Mouse (Mus musculus) hindbrain, embryonic 13.5 days (tissue): ENCODE data around the gene Krtap19-1. TPM values are rescaled to one million over a fixed set of nuclear protein-coding genes. Genes with fewer than 3 reads are reported as not detected.

Source experiments
- ATAC-seq: fragments of 200-750 bp; cut with Nextera tagmentation; 2 replicates; pipeline ENCODE4 v1.8.0; 2017; ENCODE audit warnings: moderate TSS enrichment; ENCODE audit not compliant: low FRiP score
- H3K27ac ChIP-seq: fragments of 300-500 bp; sonication (generic); 2 replicates; pipeline ENCODE4 v1.5.1; 2015; ENCODE audit warnings: inconsistent platforms, mild to moderate bottlenecking, moderate library complexity
- H3K27me3 ChIP-seq: fragments of 300-500 bp; sonication (generic); 2 replicates; pipeline ENCODE4 v1.6.1; 2015; ENCODE audit warnings: mild to moderate bottlenecking, inconsistent platforms
- H3K36me3 ChIP-seq: fragments of 300-500 bp; sonication (generic); 2 replicates; pipeline ENCODE4 v1.6.1; 2015; ENCODE audit warnings: mild to moderate bottlenecking, inconsistent platforms
- H3K4me1 ChIP-seq: fragments of 300-500 bp; sonication (generic); replicated peaks from 2 replicates; pipeline ENCODE4 v1.6.1; 2015; ENCODE audit warnings: inconsistent platforms
- H3K4me2 ChIP-seq: fragments of 300-500 bp; sonication (generic); 2 replicates; pipeline ENCODE4 v1.6.1; 2015; ENCODE audit warnings: inconsistent platforms, mild to moderate bottlenecking, moderate library complexity
- H3K4me3 ChIP-seq: fragments of 300-500 bp; sonication (generic); 2 replicates; pipeline ENCODE4 v1.5.1; 2015; ENCODE audit warnings: mild to moderate bottlenecking, inconsistent platforms
- H3K9ac ChIP-seq: fragments of 300-500 bp; sonication (generic); 2 replicates; pipeline ENCODE4 v1.6.1; 2015; ENCODE audit warnings: mild to moderate bottlenecking, inconsistent platforms
- H3K9me3 ChIP-seq: fragments of 300-500 bp; sonication (generic); 2 replicates; pipeline ENCODE4 v1.6.1; 2016; ENCODE audit warnings: inconsistent platforms
- WGBS: fragments of 180-500 bp; shearing (Covaris S2); methylation state at CpG from one replicate; pipeline ENCODE4 v1.1.7; 2015; 5-methylcytosine and 5-hydroxymethylcytosine counted together
- polyA plus RNA-seq: library from polyadenylated mRNA; unstranded; fragments of >200 nt; fragmentation: Nextera tagmentation; extraction: Ambion mirVana; gene quantifications from 2 replicates; pipeline ENCODE4 v1.2.1, GENCODE M21; 2015

Krtap19-1 gene
- not detected in 2 replicates for polyA plus RNA-seq

DNA sequence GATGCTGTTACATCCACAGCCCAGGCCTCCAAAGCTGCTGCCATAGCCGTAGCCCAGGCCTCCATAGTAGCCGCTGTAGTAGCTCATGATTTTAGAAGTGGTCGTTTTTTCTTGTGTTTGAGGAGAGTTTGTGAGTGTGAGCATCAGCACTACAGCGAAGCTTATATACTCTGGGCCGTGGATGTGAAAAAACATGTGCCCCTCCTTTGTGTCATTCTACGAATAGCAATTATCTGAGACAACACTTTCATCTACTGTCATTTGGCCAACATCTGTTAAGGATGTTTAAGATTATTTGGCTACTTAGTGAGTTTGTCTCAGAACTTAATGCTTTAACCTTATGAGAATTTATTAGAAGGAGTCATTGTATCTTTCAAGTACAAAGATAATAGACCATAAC lies at the start of gene Krtap19-1:
TSS of gene Krtap19-1 (minus strand) at position 101 of the 400 bp plus-strand sequence.
- no peak within 1 kb of the TSS for H3K4me3 ChIP-seq
- no peak within 1 kb of the TSS for H3K27ac ChIP-seq
- no peak within 1 kb of the TSS for H3K4me2 ChIP-seq
- WGBS: 89% methylated on average over 6 of the region's 6 CpGs
- H3K9ac ChIP-seq: no peak within 1 kb of the TSS
- H3K36me3 ChIP-seq: no peaks in the 10 kb centered on the region
- H3K27me3 ChIP-seq: no peaks in the 10 kb centered on the region
- H3K4me1 ChIP-seq: no peaks in the 10 kb centered on the region
- no peak for ATAC-seq
- no peaks in the 10 kb centered on the region for H3K9me3 ChIP-seq

DNA sequence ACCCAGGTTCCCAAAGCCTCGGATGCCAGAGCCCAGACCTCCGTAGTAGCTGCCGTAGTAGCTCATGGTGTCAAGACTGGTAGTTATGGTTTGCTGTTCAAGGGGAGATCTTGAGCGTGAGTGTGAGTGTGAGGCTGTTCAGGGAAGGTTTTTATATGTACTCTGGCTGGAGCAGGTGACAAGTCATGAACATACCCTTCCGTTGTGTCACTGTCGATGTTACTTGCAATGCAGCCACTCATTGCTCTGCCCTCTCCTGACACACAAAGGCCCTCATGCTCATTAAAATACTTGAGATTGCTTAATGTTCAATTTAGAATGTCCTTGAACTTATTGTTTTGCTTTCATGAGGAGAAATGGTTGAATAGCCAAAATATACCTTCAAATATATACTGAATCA lies 27.1 kb upstream of the Krtap19-1 start, which contains the start of gene Krtap19-5:
TSS of gene Krtap19-5 (minus strand) at position 101 of the 400 bp plus-strand sequence.
- Histone ChIP-seq H3K27ac (no peak within 1 kb of the TSS), H3K4me1 (no peaks in the 10 kb centered on the region), H3K9ac (no peak within 1 kb of the TSS), H3K27me3 (no peaks in the 10 kb centered on the region), H3K36me3 (no peaks in the 10 kb centered on the region), H3K4me2 (no peak within 1 kb of the TSS), H3K4me3 (no peak within 1 kb of the TSS), H3K9me3 (no peaks in the 10 kb centered on the region)
- ATAC-seq: no peak
- 92% methylated on average over 6 of the region's 6 CpGs for WGBS

DNA sequence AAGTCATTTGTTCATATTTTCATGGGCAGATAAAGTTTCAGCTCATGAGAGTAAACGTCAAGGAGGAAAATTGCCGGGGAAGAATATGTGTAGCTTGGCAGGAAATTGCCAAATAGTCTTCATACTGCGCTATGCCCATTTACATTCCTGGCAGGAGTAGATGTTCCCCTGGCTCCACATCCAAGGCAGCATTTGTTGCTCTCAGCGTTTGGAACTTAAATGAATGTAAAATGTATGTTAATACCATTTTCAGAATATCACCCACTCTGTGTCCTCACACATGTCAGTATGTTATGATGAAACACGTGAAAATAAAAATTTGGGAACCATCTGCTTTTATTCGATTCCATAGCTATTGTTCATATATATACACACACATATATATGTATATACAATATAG lies 17.7 kb upstream of the Krtap19-1 start:
- Histone ChIP-seq H3K4me3 (no peak overlapping the region), H3K36me3 (no peaks in the 10 kb centered on the region), H3K4me1 (no peaks in the 10 kb centered on the region), H3K27ac (no peak overlapping the region), H3K4me2 (no peak overlapping the region), H3K9ac (no peak overlapping the region), H3K27me3 (no peaks in the 10 kb centered on the region), H3K9me3 (no peaks in the 10 kb centered on the region)
- no peak for ATAC-seq
- WGBS: 95% methylated on average over 6 of the region's 6 CpGs

DNA sequence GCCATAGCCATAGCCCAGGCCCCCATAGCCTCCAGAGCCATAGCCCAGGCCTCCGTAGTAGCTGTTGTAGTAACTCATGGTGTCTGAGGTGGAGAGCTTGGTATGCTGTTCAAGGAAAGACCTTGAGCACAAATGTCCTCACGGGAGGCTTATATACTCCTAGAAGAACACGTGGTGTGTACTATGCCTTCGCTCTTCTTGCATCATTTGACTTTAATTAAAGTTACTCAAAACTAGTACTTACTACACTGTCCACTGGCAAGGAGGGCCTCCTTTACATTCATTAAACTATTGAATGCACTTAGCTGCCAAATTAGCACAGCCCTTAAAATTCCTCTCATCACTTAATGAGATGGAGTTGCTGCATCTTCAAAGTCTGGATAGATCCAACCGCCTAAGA lies 15.8 kb upstream of the Krtap19-1 start, which contains the start of gene Krtap19-4:
TSS of gene Krtap19-4 (minus strand) at position 101 of the 400 bp plus-strand sequence.
- H3K36me3 ChIP-seq: no peaks in the 10 kb centered on the region
- no peaks in the 10 kb centered on the region for H3K9me3 ChIP-seq
- no peaks in the 10 kb centered on the region for H3K27me3 ChIP-seq
- no peak within 1 kb of the TSS for H3K4me2 ChIP-seq
- no peak within 1 kb of the TSS for H3K9ac ChIP-seq
- H3K4me3 ChIP-seq: no peak within 1 kb of the TSS
- no peak for ATAC-seq
- WGBS: 97% methylated on average over 5 of the region's 5 CpGs
- H3K27ac ChIP-seq: no peak within 1 kb of the TSS
- H3K4me1 ChIP-seq: no peaks in the 10 kb centered on the region

DNA sequence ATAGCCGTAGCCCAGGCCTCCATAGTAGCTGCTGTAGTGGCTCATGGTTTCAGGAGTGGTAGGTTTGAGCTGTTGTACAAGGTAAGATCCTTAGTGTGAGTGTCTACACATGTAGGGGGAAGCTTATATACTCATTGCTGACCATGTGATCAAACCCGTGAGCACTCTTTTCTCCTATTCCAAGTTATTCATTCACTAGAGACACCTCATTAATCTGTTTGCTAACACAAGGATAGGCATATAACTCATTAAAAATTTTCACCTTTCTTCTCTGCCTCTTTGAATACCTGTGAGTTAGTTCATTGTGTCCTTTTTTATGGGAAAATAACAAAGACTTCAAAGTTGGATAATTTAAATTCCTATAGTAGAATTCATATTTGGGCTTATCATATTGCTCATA lies 8.7 kb upstream of the Krtap19-1 start, which contains the start of gene Krtap19-3:
TSS of gene Krtap19-3 (minus strand) at position 101 of the 400 bp plus-strand sequence.
- no peak within 1 kb of the TSS for H3K4me2 ChIP-seq
- WGBS: 81% methylated on average over 2 of the region's 2 CpGs
- no peak within 1 kb of the TSS for H3K4me3 ChIP-seq
- H3K27me3 ChIP-seq: no peaks in the 10 kb centered on the region
- H3K9me3 ChIP-seq: no peaks in the 10 kb centered on the region
- no peaks in the 10 kb centered on the region for H3K36me3 ChIP-seq
- no peak within 1 kb of the TSS for H3K27ac ChIP-seq
- H3K4me1 ChIP-seq: no peaks in the 10 kb centered on the region
- no peak for ATAC-seq
- H3K9ac ChIP-seq: no peak within 1 kb of the TSS

DNA sequence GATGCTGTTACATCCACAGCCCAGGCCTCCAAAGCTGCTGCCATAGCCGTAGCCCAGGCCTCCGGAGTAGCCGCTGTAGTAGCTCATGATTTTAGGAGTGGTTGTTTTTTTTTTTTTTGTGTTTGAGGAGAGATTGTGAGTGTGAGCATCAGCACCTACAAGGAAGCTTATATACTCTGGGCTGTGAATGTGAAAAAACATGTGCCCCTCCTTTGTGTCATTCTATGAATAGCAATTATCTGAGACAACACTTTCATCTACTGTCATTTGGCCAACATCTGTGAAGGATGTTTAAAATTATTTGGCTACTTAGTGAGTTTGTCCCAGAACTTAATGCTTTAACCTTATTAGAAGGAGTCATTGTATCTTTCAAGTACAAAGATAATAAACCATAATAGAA lies 5.0 kb upstream of the Krtap19-1 start, which contains the start of gene Krtap19-2:
TSS of gene Krtap19-2 (minus strand) at position 101 of the 400 bp plus-strand sequence.
- Histone ChIP-seq H3K4me2 (no peak within 1 kb of the TSS), H3K36me3 (no peaks in the 10 kb centered on the region), H3K27me3 (no peaks in the 10 kb centered on the region), H3K27ac (no peak within 1 kb of the TSS), H3K9me3 (no peaks in the 10 kb centered on the region), H3K9ac (no peak within 1 kb of the TSS), H3K4me3 (no peak within 1 kb of the TSS), H3K4me1 (no peaks in the 10 kb centered on the region)
- no peak for ATAC-seq
- WGBS: 91% methylated on average over 3 of the region's 3 CpGs

DNA sequence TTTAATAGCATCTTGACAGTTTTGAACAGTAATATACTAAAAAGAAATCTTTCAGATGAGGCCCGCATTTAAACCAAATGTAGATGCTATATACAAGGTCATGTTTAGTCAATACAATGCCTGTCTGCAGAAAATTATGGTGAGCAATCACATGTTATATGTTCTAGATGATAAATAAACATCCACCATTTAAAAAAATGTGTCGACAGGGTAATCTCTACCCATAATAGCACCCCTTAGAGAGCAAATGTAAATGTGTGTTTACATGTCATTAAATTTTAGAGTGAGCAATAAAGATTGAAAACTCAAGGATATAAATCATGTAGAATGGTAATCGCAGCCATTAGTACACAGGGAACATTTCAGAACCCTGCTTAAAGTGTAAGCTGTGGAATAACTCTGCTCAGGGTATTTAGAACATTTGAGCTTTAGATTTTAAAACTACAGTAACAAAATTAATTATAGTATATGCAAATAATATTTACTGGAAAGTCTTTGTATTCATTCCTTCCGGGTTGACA lies 4.3 kb downstream of the Krtap19-1 start:
- Histone ChIP-seq H3K9me3 (no peaks in the 10 kb centered on the region), H3K27ac (no peak overlapping the region), H3K36me3 (no peaks in the 10 kb centered on the region), H3K4me2 (no peak overlapping the region), H3K4me3 (no peak overlapping the region), H3K9ac (no peak overlapping the region), H3K4me1 (no peaks in the 10 kb centered on the region), H3K27me3 (no peaks in the 10 kb centered on the region)
- no peak for ATAC-seq
- 79% methylated on average over 4 of the region's 4 CpGs for WGBS

DNA sequence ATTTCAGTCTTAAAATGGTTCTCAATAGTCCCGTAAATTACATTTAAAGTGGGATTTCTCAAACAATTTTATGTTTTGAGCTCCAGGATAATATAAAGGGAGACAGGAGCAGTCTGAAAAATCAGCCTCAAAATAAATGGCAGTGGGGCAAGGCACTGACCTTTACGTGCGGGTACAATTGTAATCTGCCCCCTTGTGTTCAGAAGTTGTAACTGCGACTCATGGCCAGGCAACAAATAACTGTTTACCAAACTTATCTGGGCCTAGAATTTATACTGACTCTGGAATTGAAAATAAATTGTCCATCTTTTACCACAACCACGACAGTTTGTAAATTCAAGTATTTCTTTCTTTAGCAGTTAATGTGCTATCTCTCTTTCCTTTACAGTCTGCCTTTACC lies 17.8 kb downstream of the Krtap19-1 start:
- ATAC-seq: no peak
- 15% methylated on average over 5 of the region's 5 CpGs for WGBS
- no peak overlapping the region for H3K4me2 ChIP-seq
- H3K36me3 ChIP-seq: no peaks in the 10 kb centered on the region
- no peaks in the 10 kb centered on the region for H3K27me3 ChIP-seq
- H3K27ac ChIP-seq: no peak overlapping the region
- no peak overlapping the region for H3K4me3 ChIP-seq
- no peaks in the 10 kb centered on the region for H3K4me1 ChIP-seq
- H3K9me3 ChIP-seq: no peaks in the 10 kb centered on the region
- H3K9ac ChIP-seq: no peak overlapping the region

DNA sequence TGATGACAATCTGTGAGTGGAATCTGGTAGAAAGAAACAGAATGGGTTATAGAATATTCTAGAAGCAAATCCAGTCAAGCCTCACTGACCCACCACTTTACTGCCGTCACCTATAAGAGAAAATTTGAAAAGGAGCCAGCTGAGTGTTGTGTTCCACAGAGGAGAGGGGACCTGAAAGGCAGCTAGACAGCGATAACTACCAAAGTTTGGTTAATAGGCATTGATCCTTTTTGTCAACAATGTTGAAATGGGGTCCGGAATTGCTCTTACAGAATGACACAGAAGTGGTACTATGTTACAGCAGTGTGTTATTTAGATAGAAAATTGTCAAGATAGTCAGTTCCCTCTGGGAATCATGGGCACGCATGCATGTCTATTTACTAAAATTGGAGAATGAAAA lies 20.7 kb downstream of the Krtap19-1 start:
- Histone ChIP-seq H3K4me1 (no peaks in the 10 kb centered on the region), H3K9me3 (no peaks in the 10 kb centered on the region), H3K4me3 (no peak overlapping the region), H3K9ac (no peak overlapping the region), H3K4me2 (no peak overlapping the region), H3K27me3 (no peaks in the 10 kb centered on the region), H3K27ac (no peak overlapping the region), H3K36me3 (no peaks in the 10 kb centered on the region)
- no peak for ATAC-seq
- WGBS: 89% methylated on average over 4 of the region's 4 CpGs

DNA sequence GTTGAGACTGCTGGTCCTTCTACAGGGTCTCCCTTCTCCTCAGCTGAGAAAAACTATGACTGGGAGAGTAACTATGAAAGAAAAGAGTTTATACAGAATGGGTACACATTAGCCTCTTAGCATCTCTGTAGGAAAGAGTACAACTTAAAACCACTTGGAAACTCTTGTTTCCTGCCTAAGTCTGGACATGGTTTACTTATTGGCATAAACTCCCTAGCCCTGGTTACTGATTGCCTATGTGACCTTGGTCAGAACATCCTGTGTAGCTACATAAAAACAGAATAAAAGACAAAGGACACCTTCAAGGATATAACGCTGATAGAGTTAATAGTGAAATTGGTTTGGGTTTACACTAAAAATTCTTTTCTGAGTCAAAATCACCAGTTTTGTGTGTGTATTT lies 21.8 kb downstream of the Krtap19-1 start:
- Histone ChIP-seq H3K27me3 (no peaks in the 10 kb centered on the region), H3K4me2 (no peak overlapping the region), H3K4me3 (no peak overlapping the region), H3K9me3 (no peaks in the 10 kb centered on the region), H3K9ac (no peak overlapping the region), H3K4me1 (no peaks in the 10 kb centered on the region), H3K36me3 (no peaks in the 10 kb centered on the region), H3K27ac (no peak overlapping the region)
- 100% methylated on average over 1 of the region's 1 CpGs for WGBS
- no peak for ATAC-seq

DNA sequence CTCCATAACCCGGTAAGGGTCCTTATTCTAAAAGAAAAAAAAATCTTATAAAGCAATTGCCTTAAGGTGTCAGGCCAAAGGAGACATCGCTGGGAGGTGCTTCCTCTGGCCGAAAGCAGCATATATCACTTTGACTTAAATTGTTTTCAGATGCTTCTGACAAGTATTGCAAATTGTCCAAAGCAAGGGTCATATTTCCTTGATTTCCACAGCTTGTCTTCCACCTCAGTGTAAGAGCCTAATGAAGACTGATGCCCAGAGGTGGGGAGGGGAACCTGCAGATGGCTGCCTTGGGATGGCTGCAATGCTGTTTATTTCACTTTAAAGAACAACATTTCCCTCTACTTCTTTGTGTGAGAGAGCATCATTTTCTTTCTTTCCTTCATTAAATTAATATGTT lies 42.2 kb downstream of the Krtap19-1 start:
- 68% methylated on average over 3 of the region's 3 CpGs for whole genome bisulfite sequencing
- H3K4me3 ChIP-seq: no peak overlapping the region
- H3K27me3 ChIP-seq: no peaks in the 10 kb centered on the region
- H3K4me2 ChIP-seq: no peak overlapping the region
- no peaks in the 10 kb centered on the region for H3K9me3 ChIP-seq
- H3K9ac ChIP-seq: no peak overlapping the region
- no peaks in the 10 kb centered on the region for H3K36me3 ChIP-seq
- H3K27ac ChIP-seq: no peak overlapping the region
- no peak for ATAC-seq
- no peaks in the 10 kb centered on the region for H3K4me1 ChIP-seq

DNA sequence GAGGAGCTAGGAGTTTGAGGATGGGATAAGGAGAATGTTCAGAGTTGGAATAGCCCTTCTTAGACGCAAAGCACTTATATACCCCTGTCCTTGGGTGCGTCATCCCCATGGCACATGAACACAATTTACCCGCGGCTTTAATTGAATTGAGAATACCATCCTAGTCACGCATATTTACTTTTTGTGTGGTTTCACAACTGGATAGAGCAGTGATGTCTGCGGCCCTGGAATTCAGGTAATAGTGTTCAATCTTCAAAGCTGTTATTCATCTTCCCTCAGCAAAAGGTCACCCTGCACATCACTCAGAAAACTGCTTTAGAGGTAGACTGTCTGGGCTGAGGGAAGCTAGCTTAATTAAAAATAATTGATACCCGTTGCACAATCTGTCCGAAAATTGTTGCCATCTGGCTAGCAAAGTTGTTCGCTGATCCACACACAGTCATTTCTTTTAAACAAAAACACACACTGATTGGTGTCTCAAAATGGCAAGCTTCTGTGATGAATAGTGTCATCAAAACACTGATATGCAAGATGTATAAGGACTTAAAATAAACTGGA lies 43.0 kb downstream of the Krtap19-1 start, which contains the start of gene Krtap14:
TSS of gene Krtap14 (minus strand) at position 51 of the 558 bp plus-strand sequence.
- no peaks in the 10 kb centered on the region for H3K9me3 ChIP-seq
- H3K4me2 ChIP-seq: no peak within 1 kb of the TSS
- WGBS: 77% methylated on average over 9 of the region's 9 CpGs
- no peak within 1 kb of the TSS for H3K27ac ChIP-seq
- H3K36me3 ChIP-seq: no peaks in the 10 kb centered on the region
- H3K4me1 ChIP-seq: no peaks in the 10 kb centered on the region
- H3K27me3 ChIP-seq: no peaks in the 10 kb centered on the region
- no peak for ATAC-seq
- H3K4me3 ChIP-seq: no peak within 1 kb of the TSS
- no peak within 1 kb of the TSS for H3K9ac ChIP-seq

DNA sequence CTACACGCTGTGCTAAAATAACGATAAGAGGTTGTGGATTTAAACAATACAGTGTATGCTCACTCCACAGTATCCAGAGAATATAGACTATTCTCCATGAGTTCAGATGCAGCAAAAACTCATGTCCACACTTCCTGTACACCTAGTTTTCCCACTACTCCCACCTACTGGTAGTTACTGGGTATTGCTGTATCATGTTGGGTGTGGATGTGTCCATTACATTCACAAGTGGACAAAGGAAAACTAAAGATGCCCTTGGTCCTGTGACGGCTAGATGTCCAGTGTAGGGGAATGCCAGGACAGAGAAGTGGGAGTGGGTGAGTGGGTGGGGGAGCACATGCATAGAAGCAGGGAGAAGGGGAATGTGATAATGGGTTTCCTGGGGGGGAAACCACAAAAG lies 45.5 kb downstream of the Krtap19-1 start:
- H3K4me2 ChIP-seq: no peak overlapping the region
- H3K4me1 ChIP-seq: no peaks in the 10 kb centered on the region
- no peak for ATAC-seq
- H3K9ac ChIP-seq: no peak overlapping the region
- no peaks in the 10 kb centered on the region for H3K36me3 ChIP-seq
- WGBS: 84% methylated on average over 3 of the region's 3 CpGs
- H3K27me3 ChIP-seq: no peaks in the 10 kb centered on the region
- no peaks in the 10 kb centered on the region for H3K9me3 ChIP-seq
- no peak overlapping the region for H3K4me3 ChIP-seq
- H3K27ac ChIP-seq: no peak overlapping the region
